Mouse (Mus musculus): ENCODE measurements around the gene Fbxo34.

DNA sequence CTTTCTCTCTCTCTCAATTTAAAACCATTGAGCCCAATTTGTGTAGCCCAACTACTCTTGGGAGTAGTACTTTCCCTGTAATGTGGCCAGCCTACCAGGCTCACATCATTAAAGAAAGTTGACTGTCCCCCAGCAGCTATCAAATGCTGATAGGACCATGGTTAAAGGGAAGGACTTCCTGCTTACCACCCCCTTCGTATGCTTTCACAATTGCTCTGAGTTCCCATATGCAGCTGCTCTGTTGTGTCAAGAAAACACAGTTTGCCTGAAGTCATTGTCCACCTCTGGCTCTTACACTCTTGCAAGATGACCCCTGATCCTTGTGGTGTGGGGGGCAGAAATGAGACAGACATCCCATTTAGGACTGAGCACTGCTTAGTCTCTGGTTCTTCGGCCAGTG lies 5.3 kb upstream of the Fbxo34 start:
- TF ChIP-seq POLR2A (IDR thresholded peaks at IDR 0.05; ENCODE audit: control insufficient read depth, low read depth, low read length) (no peak), CTCF (IDR thresholded peaks at IDR 0.05; ENCODE audit: control insufficient read depth, insufficient read depth, insufficient replicate concordance, low read depth, low read length) (no peak)
